Mouse (Mus musculus): ENCODE data around the gene Stt3b.
"Not testable (repeated sequence)": the region's sequence is repeated elsewhere in the genome, so short reads cannot be mapped to it uniquely, and the experiment has no call there.

Gene Stt3b

GRCm38 (mm10) chr9:115318621-115319375 is 8.6 kb upstream of the Stt3b start:
- no peak for DNase-seq (ENCODE audit: low read depth, low spot score)

GRCm38 (mm10) chr9:115317049-115317448 is 6.8 kb upstream of the Stt3b start:
- no peak for DNase-seq (ENCODE audit: low read depth, low spot score)

GRCm38 (mm10) chr9:115314556-115314955 is 4.3 kb upstream of the Stt3b start:
- no peak for DNase-seq (ENCODE audit: low read depth, low spot score)

- DNase-seq (ENCODE audit: low read depth, low spot score): no peak
Observed at GRCm38 (mm10) chr9:115313830-115314229, 3.6 kb upstream of the Stt3b start.

- no peak for DNase-seq (ENCODE audit: low read depth, low spot score)
Observed at GRCm38 (mm10) chr9:115311223-115311520, 951 bp upstream of the Stt3b start.

- no peak for DNase-seq (ENCODE audit: low read depth, low spot score)
Observed at GRCm38 (mm10) chr9:115309977-115310345, 260 bp downstream of the Stt3b start.

GRCm38 (mm10) chr9:115309381-115309971 is 745 bp downstream of the Stt3b start:
- no peak for DNase-seq (ENCODE audit: low read depth, low spot score)

GRCm38 (mm10) chr9:115308941-115309380 is 1.3 kb downstream of the Stt3b start:
- DNase-seq (ENCODE audit: low read depth, low spot score): no peak

GRCm38 (mm10) chr9:115308401-115308800 is 1.8 kb downstream of the Stt3b start:
- no peak for DNase-seq (ENCODE audit: low read depth, low spot score)

GRCm38 (mm10) chr9:115306202-115306601 is 4.0 kb downstream of the Stt3b start:
- DNase-seq (ENCODE audit: low read depth, low spot score): no peak

- no peak for DNase-seq (ENCODE audit: low read depth, low spot score)
Observed at GRCm38 (mm10) chr9:115304149-115304548, 6.1 kb downstream of the Stt3b start.

GRCm38 (mm10) chr9:115301593-115301992 is 8.6 kb downstream of the Stt3b start:
- no peak for DNase-seq (ENCODE audit: low read depth, low spot score)

GRCm38 (mm10) chr9:115301002-115301579 is 9.1 kb downstream of the Stt3b start:
- DNase-seq (ENCODE audit: low read depth, low spot score): no peak

GRCm38 (mm10) chr9:115296738-115297137 is 13.5 kb downstream of the Stt3b start:
- no peak for DNase-seq (ENCODE audit: low read depth, low spot score)

GRCm38 (mm10) chr9:115293920-115294594 is 16.2 kb downstream of the Stt3b start:
- DNase-seq (ENCODE audit: low read depth, low spot score): no peak

- no peak for DNase-seq (ENCODE audit: low read depth, low spot score)
Observed at GRCm38 (mm10) chr9:115287774-115288434, 22.3 kb downstream of the Stt3b start.

- DNase-seq (ENCODE audit: low read depth, low spot score): no peak
Observed at GRCm38 (mm10) chr9:115284385-115284784, 25.8 kb downstream of the Stt3b start.

- no peak for DNase-seq (ENCODE audit: low read depth, low spot score)
Observed at GRCm38 (mm10) chr9:115283403-115283802, 26.8 kb downstream of the Stt3b start.

GRCm38 (mm10) chr9:115278641-115279040 is 31.6 kb downstream of the Stt3b start:
- no peak for DNase-seq (ENCODE audit: low read depth, low spot score)

- DNase-seq (ENCODE audit: low read depth, low spot score): no peak
Observed at GRCm38 (mm10) chr9:115274806-115275205, 35.4 kb downstream of the Stt3b start.

- DNase-seq (ENCODE audit: low read depth, low spot score): no peak
Observed at GRCm38 (mm10) chr9:115273095-115273649, 37.0 kb downstream of the Stt3b start.

- not testable (repeated sequence) for DNase-seq (ENCODE audit: low read depth, low spot score)
Observed at GRCm38 (mm10) chr9:115272451-115272850, 37.8 kb downstream of the Stt3b start.

All from brain, embryonic 18.5 days (tissue).